Mouse (Mus musculus): Measurements from ENCODE around the gene Cryba1. TPM values are rescaled to one million over a fixed set of nuclear protein-coding genes. Genes with fewer than 3 reads are reported as not detected.

Cryba1 gene
- polyA plus RNA-seq, 1 experiment from 2014 or later, result 0.20 TPM

- no peak overlapping the region for H3K4me2 ChIP-seq
- no peak overlapping the region for H3K4me3 ChIP-seq
- no peaks in the 10 kb centered on the region for H3K36me3 ChIP-seq
- peaks cover 7% of the 10 kb centered on the region; the same call in 1 of the 2 replicates for H3K9me3 ChIP-seq
- H3K4me1 ChIP-seq, result no peaks in the 10 kb centered on the region
- no peak overlapping the region for H3K27ac ChIP-seq (replicated peaks)
- H3K9ac ChIP-seq, result no peak overlapping the region
- H3K27me3 ChIP-seq (replicated peaks), result no peaks in the 10 kb centered on the region
- no peak for ATAC-seq (ENCODE audit: extremely low read depth, insufficient number of reproducible peaks, low FRiP score, low TSS enrichment)
- WGBS, result 62% methylated on average over 4 of the region's 4 CpGs
Observed at GRCm38 (mm10) chr11:77673428-77673991, 51.6 kb downstream of the Cryba1 start.

DNA sequence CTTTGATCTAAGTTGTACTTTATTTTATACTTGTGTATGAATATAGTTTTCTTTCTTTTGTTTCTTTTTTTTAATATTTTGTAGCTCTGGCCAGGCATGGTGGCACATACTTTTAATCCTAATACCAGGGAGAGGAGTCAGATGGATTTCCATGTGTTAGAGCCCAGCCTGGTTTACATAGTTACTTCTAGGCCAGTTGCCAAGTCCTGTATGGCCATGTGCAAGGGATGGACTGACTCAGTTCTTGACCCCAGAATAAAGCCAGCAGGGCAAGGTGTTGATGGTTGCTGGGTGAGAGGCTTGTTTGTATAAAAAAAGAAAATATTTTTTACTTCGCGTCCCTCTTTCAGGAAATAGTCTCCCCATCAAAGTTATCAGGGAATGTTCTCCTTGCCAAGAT lies 52.3 kb downstream of the Cryba1 start:
- no peak for ATAC-seq (ENCODE audit: extremely low read depth, insufficient number of reproducible peaks, low FRiP score, low TSS enrichment)
- Histone ChIP-seq H3K27me3 (replicated peaks) (no peaks in the 10 kb centered on the region), H3K9ac (no peak overlapping the region), H3K9me3 (peaks cover 7% of the 10 kb centered on the region; the same call in 1 of the 2 replicates), H3K36me3 (no peaks in the 10 kb centered on the region), H3K4me2 (no peak overlapping the region), H3K4me1 (no peaks in the 10 kb centered on the region), H3K4me3 (no peak overlapping the region), H3K27ac (replicated peaks) (no peak overlapping the region)
- 82% methylated on average over 2 of the region's 2 CpGs for WGBS

Other genes starting within 250 kb of the Cryba1 start
- 2.6 and 3.3 TPM in 2 replicates for gene Ankrd13b, start 235.6 kb downstream of the Cryba1 start, polyA plus RNA-seq (2015; fragmentation: Nextera tagmentation; extraction: Ambion mirVana)
- 7.8 and 7.9 TPM in 2 replicates for gene Git1, start 231.7 kb downstream of the Cryba1 start, polyA plus RNA-seq (2015; fragmentation: Nextera tagmentation; extraction: Ambion mirVana)
- gene Abhd15, start 210.2 kb downstream of the Cryba1 start, polyA plus RNA-seq (2015; fragmentation: Nextera tagmentation; extraction: Ambion mirVana), result 1.1 and 1.6 TPM in 2 replicates
- 23.5 and 27.7 TPM in 2 replicates for gene Trp53i13, start 209.3 kb downstream of the Cryba1 start, polyA plus RNA-seq (2015; fragmentation: Nextera tagmentation; extraction: Ambion mirVana)
- gene Gm10392, start 206.1 kb downstream of the Cryba1 start, polyA plus RNA-seq (2015; fragmentation: Nextera tagmentation; extraction: Ambion mirVana), result 0.11 TPM in 1 of 2 replicates, not detected in the other
- 10.1 and 11.8 TPM in 2 replicates for gene Taok1, start 117.5 kb downstream of the Cryba1 start, polyA plus RNA-seq (2015; fragmentation: Nextera tagmentation; extraction: Ambion mirVana)
- gene Nufip2, start 39.1 kb downstream of the Cryba1 start, polyA plus RNA-seq (2015; fragmentation: Nextera tagmentation; extraction: Ambion mirVana), result 3.6 and 4.0 TPM in 2 replicates
- 94.9 and 100.0 TPM in 2 replicates for gene Myo18a, start 38.0 kb upstream of the Cryba1 start, polyA plus RNA-seq (2015; fragmentation: Nextera tagmentation; extraction: Ambion mirVana)
- 1.1 and 1.3 TPM in 2 replicates for gene Gm10277, start 62.5 kb upstream of the Cryba1 start, polyA plus RNA-seq (2015; fragmentation: Nextera tagmentation; extraction: Ambion mirVana)
- gene Pipox, start 168.8 kb upstream of the Cryba1 start, polyA plus RNA-seq (2015; fragmentation: Nextera tagmentation; extraction: Ambion mirVana), result 4.6 and 4.9 TPM in 2 replicates
- gene Sez6, start 205.5 kb upstream of the Cryba1 start, polyA plus RNA-seq (2015; fragmentation: Nextera tagmentation; extraction: Ambion mirVana), result 0.09 and 0.20 TPM in 2 replicates

Data from heart, embryonic 13.5 days (tissue).